Mouse (Mus musculus) kidney, embryonic 15.5 days (tissue): ENCODE measurements around the gene Nmnat1. TPM values are rescaled to one million over a fixed set of nuclear protein-coding genes. Genes with fewer than 3 reads are reported as not detected.
"Not testable (repeated sequence)": the region's sequence is repeated elsewhere in the genome, so short reads cannot be mapped to it uniquely, and the experiment has no call there.

Experiments
- ATAC-seq: fragments of 200-750 bp; cut with Nextera tagmentation; replicated peaks from 2 replicates; pipeline ENCODE4 v1.8.0; 2017; ENCODE audit warnings: moderate TSS enrichment; ENCODE audit not compliant: low FRiP score
- H3K27ac ChIP-seq: fragments of 300-500 bp; sonication (generic); 2 replicates; pipeline ENCODE4 v1.5.1; 2015; ENCODE audit warnings: mild to moderate bottlenecking, inconsistent platforms
- H3K27me3 ChIP-seq: fragments of 300-500 bp; sonication (generic); 2 replicates; pipeline ENCODE4 v1.6.1; 2015; ENCODE audit warnings: inconsistent platforms
- H3K36me3 ChIP-seq: fragments of 300-500 bp; sonication (generic); 2 replicates; pipeline ENCODE4 v1.6.1; 2015; ENCODE audit warnings: inconsistent platforms
- H3K4me1 ChIP-seq: fragments of 300-500 bp; sonication (generic); 2 replicates; pipeline ENCODE4 v1.6.1; 2015; ENCODE audit warnings: inconsistent platforms
- H3K4me2 ChIP-seq: fragments of 300-500 bp; sonication (generic); 2 replicates; pipeline ENCODE4 v1.6.1; 2015; ENCODE audit warnings: moderate library complexity, mild to moderate bottlenecking, inconsistent platforms
- H3K4me3 ChIP-seq: fragments of 300-500 bp; sonication (generic); replicated peaks from 2 replicates; pipeline ENCODE4 v1.5.1; 2015; ENCODE audit warnings: mild to moderate bottlenecking, inconsistent platforms
- H3K9ac ChIP-seq: fragments of 300-500 bp; sonication (generic); 2 replicates; pipeline ENCODE4 v1.6.1; 2015; ENCODE audit warnings: mild to moderate bottlenecking, inconsistent platforms
- H3K9me3 ChIP-seq: fragments of 300-500 bp; sonication (generic); replicated peaks from 2 replicates; pipeline ENCODE4 v1.6.1; 2016; ENCODE audit warnings: inconsistent platforms
- WGBS: fragments of 180-500 bp; shearing (Covaris S2); methylation state at CpG from one replicate; pipeline ENCODE4 v1.1.7; 2015; ENCODE audit warnings: mixed read lengths; 5-methylcytosine and 5-hydroxymethylcytosine counted together
- polyA plus RNA-seq: library from polyadenylated mRNA; unstranded; fragments of >200 nt; fragmentation: Nextera tagmentation; extraction: Ambion mirVana; gene quantifications from 2 replicates; pipeline ENCODE4 v1.2.1, GENCODE M21; 2015

The Nmnat1 gene
- polyA plus RNA-seq, 1 experiment from 2014 or later: 13.7 TPM

DNA sequence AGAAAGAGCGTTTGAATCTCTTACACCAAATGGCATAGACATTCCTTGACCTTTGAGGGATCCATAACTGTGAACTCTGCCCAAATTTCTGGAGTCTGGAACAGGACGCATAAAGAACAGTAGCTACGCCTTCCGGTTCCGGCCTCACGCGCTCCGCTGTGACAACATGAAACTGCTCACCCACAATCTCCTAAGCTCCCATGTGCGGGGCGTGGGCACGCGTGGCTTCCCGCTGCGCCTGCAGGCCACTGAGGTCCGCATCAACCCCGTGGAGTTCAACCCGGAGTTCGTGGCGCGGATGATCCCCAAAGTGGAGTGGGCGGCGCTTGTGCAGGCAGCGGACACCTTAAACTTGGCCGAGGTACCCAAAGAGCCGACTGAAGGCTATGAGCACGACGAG, 27.8 kb downstream of the Nmnat1 start:
- H3K27me3 ChIP-seq: not testable (repeated sequence)
- WGBS: 86% methylated on average over 27 of the region's 27 CpGs

DNA sequence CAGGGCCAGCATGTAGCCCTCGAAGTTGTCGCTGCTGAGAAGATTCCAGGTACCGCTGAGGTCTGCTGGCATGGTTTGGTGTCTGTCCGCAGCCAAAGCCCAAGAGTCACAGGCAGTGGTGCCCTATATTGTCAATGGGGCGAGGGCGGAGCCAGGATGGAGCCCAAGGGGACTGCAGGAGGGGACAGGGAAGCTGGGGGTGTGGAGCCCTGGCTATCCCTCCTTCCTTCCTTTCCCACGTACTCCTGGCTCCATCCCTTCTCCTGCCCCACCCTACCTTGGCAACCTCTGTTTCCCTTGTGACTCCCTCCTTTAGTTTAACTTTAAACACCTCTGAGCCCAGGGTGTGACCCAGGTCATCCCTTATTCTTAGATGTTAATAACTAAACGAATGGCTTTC, 30.1 kb downstream of the Nmnat1 start, which contains the start of gene Rbp7:
Gene Rbp7 (minus strand): TSS at position 100 of the 400 bp plus-strand sequence.
- ATAC-seq: no peak
- H3K27me3 ChIP-seq: no peaks in the 10 kb centered on the region
- H3K9ac ChIP-seq: no peak within 1 kb of the TSS
- H3K4me2 ChIP-seq: no peak within 1 kb of the TSS
- WGBS: 43% methylated on average over 8 of the region's 8 CpGs
- no peaks in the 10 kb centered on the region for H3K9me3 ChIP-seq
- no peaks in the 10 kb centered on the region for H3K36me3 ChIP-seq
- no peak within 1 kb of the TSS for H3K27ac ChIP-seq
- no peak within 1 kb of the TSS for H3K4me3 ChIP-seq
- 0 out of 2 replicates have a peak, but pooled peaks cover 3% of the 10 kb centered on the region for H3K4me1 ChIP-seq

More for the DNA sequence above, 27.8 kb downstream of the Nmnat1 start:
- not testable (repeated sequence) for H3K27ac ChIP-seq, H3K4me2 ChIP-seq, H3K9me3 ChIP-seq, ATAC-seq, H3K9ac ChIP-seq, H3K4me3 ChIP-seq, H3K36me3 ChIP-seq, H3K4me1 ChIP-seq

DNA sequence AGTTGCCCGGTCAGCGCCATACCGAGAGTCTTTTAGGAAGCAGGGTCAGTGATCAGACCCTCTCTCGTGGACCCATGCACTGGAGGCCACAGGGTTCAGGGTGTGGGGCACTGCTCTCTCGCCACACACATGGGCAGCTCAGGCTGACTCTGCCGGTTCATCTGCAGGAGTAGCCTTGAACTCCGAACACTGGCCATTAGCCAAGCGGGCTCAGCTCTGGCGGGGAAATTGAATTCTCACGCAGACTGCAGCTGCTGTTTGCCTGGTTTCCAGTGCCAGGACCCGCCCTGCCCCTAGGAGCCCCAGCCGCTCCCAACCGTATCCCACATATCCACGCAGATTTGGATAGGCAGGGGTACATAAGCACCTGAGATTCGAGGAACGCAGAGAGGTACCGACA, 30.7 kb downstream of the Nmnat1 start:
- H3K27me3 ChIP-seq: no peaks in the 10 kb centered on the region
- no peak for ATAC-seq
- no peak overlapping the region for H3K4me2 ChIP-seq
- H3K27ac ChIP-seq: no peak overlapping the region
- no peaks in the 10 kb centered on the region for H3K9me3 ChIP-seq
- no peaks in the 10 kb centered on the region for H3K36me3 ChIP-seq
- no peak overlapping the region for H3K9ac ChIP-seq
- 83% methylated on average over 17 of the region's 17 CpGs for WGBS
- H3K4me3 ChIP-seq: no peak overlapping the region
- 0 out of 2 replicates have a peak, but pooled peaks cover 3% of the 10 kb centered on the region for H3K4me1 ChIP-seq

DNA sequence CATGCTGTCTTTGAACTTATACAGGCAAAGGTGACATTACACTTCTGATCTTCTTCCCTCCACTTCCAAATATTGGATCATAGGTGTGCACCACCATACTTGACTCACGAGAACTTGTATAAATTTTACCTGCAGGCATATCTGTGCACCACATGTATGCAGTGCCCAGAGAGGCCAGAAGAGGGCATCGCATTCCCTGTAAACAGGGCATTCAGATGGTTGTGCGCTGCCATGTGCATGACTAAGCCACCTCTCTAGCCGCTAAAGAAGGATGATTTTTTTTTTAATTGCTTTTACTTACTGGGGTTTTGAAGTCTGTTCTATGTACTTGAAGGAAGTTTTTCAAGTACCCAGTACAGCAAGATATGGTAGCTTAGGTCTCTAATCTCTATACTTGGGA, 31.3 kb downstream of the Nmnat1 start:
- Histone ChIP-seq H3K4me2 (no peak overlapping the region), H3K9ac (no peak overlapping the region), H3K4me1 (0 out of 2 replicates have a peak, but pooled peaks cover 3% of the 10 kb centered on the region), H3K9me3 (no peaks in the 10 kb centered on the region), H3K36me3 (no peaks in the 10 kb centered on the region), H3K27me3 (no peaks in the 10 kb centered on the region), H3K4me3 (no peak overlapping the region), H3K27ac (no peak overlapping the region)
- 88% methylated on average over 4 of the region's 4 CpGs for WGBS
- ATAC-seq: no peak

DNA sequence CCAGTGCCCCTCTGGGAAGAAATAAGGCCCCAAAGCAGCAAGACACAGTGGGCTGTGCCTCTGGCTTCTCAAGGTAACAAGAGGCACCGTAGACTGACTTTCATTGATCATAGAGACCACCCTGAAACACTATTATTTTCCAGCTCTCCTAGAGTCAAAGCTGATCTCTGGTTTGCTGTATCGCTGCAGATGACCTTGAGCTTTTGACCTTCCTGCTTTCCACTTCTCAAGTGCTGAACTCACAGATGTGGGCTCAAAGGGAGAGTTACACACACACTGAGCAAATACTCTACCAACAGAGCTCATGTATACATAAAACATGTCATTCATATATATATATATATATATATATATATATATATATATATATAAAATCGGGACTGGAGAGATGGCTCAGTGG, 34.4 kb downstream of the Nmnat1 start:
- Histone ChIP-seq H3K27ac (no peak overlapping the region), H3K9ac (no peak overlapping the region), H3K4me3 (no peak overlapping the region), H3K4me1 (peaks cover 7% of the 10 kb centered on the region), H3K9me3 (no peaks in the 10 kb centered on the region), H3K4me2 (no peak overlapping the region), H3K36me3 (no peaks in the 10 kb centered on the region), H3K27me3 (no peaks in the 10 kb centered on the region)
- WGBS: 70% methylated on average over 3 of the region's 3 CpGs
- ATAC-seq: no peak

DNA sequence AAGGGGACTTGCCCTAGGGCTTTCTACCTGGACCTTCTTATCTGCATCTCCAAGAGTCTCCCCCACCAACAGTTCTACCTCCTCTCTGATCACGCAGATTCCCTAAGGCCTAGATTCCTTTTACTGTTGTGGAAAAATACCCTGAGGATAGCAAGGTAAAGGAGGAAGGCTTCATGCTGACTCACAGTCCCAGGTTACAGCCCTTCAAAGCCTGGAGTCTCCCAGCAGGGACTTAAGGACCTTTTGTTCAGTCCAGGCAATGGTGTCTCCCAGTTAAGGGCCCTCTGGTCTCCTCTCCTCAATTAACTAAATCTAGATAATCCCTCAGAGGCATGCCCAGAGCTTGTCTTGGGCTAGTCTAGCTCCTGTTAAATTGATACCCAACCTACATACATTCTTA, 38.7 kb downstream of the Nmnat1 start:
- Histone ChIP-seq H3K9me3 (no peaks in the 10 kb centered on the region), H3K27ac (peak overlapping the region; percentile 97), H3K4me2 (peak overlapping the region; percentile 70), H3K4me1 (peaks cover 26% of the 10 kb centered on the region), H3K27me3 (no peaks in the 10 kb centered on the region), H3K4me3 (peak overlapping the region; percentile 41; the same call in 1 of the 2 replicates), H3K9ac (no peak overlapping the region), H3K36me3 (no peaks in the 10 kb centered on the region)
- ATAC-seq: no peak
- 50% methylated on average over 1 of the region's 1 CpGs for WGBS

DNA sequence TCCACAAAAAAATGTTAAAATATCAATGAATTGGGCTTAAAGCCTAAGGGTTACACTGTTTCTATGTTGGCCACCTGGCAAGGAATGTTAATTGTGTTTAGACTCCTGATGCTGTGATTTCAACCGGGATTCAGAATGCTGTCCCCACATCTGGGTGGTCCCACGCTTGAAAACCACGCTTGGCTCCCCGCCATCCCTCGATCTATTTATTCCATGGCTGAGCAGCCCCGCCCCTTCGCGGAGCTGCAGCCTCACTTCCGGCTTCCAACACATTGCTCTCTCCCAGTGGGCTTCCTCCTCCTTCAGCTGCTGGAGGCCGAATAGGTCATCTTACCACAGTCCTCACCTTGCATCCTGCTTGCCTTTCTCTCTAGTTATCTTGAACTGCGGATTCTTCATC, 39.1 kb downstream of the Nmnat1 start:
- WGBS: 4% methylated on average over 11 of the region's 11 CpGs
- H3K9ac ChIP-seq: 0 out of 2 replicates have a peak overlapping the region, but pooled peaks have one; percentile 27

DNA sequence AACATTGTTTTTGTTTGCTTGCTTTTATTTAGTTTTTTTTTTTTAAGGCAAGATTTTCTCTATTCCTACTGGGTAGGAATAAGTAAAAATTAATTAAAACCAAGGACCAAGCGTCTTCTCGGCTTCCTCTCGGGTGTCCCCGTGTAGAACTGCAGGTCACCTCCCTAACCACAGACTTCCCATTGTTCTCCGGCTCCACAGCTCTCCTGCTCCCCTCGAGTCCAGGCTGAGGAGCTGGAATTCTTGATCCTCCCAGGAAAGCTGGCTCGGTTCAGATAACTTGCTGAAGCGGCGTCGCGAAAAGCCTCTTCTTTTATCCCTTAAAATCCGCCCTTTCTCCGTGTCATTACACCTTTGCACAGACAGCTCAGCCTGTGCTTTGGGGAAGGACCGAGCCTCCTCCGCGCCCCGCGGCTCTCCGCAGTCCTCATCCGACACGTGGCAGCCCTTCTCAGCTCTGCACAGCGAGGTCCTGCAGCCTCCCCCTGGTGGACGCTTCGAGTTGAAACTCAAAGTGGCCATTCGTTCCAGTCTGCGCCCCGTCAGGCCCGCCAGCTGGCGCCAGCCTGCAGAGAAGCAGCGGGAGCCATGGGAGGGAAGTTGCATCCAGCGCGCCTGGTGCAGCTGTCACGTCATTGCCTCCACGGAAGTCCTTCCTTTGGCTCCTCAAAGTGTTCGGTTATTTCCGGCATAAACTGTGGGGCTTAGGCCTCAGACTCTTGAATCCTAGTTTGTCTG, 39.9 kb downstream of the Nmnat1 start:
- Histone ChIP-seq H3K9ac (peak overlapping the region; percentile 47), H3K27me3 (no peaks in the 10 kb centered on the region), H3K36me3 (no peaks in the 10 kb centered on the region), H3K4me2 (peak overlapping the region; percentile 70), H3K4me3 (peak overlapping the region; percentile 41), H3K27ac (peak overlapping the region; percentile 97), H3K9me3 (no peaks in the 10 kb centered on the region), H3K4me1 (peaks cover 33% of the 10 kb centered on the region)
- peak; percentile 97 for ATAC-seq
- whole genome bisulfite sequencing: under 1% methylated on average over 36 of the region's 36 CpGs

More for the DNA sequence above, 39.1 kb downstream of the Nmnat1 start:
- H3K9me3 ChIP-seq: no peaks in the 10 kb centered on the region
- peak overlapping the region; percentile 97 for H3K27ac ChIP-seq
- H3K4me3 ChIP-seq: peak overlapping the region; percentile 41
- H3K27me3 ChIP-seq: no peaks in the 10 kb centered on the region
- ATAC-seq: peak; percentile 65
- peak overlapping the region; percentile 70 for H3K4me2 ChIP-seq
- H3K36me3 ChIP-seq: no peaks in the 10 kb centered on the region
- peaks cover 26% of the 10 kb centered on the region for H3K4me1 ChIP-seq

DNA sequence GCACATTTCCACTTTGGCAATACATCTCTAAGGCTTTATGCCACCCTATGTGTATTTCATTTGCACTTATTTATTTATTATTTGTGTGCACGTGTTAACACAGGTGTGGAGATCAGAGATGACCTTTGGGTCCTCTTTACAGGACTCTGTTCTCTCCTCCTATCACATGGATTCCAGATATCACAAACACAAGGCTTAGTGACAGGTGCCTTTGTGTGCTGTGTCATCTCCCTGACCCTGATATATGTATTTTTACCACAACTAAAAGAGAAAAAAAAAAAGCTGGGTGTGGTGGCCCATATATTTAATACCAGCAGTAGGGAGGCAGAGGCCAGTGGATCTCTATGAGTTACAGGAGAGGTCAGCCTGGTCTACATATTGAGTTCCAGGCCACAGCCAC, 40.5 kb downstream of the Nmnat1 start:
- no peaks in the 10 kb centered on the region for H3K36me3 ChIP-seq
- peak overlapping the region; percentile 47; the same call in 1 of the 2 replicates for H3K9ac ChIP-seq
- no peak overlapping the region for H3K4me3 ChIP-seq
- no peaks in the 10 kb centered on the region for H3K9me3 ChIP-seq
- H3K4me2 ChIP-seq: peak overlapping the region; percentile 70
- no peaks in the 10 kb centered on the region for H3K27me3 ChIP-seq
- 65% methylated on average over 1 of the region's 1 CpGs for WGBS
- peaks cover 37% of the 10 kb centered on the region for H3K4me1 ChIP-seq
- peak overlapping the region; percentile 97; the same call in 1 of the 2 replicates for H3K27ac ChIP-seq
- ATAC-seq: no peak

DNA sequence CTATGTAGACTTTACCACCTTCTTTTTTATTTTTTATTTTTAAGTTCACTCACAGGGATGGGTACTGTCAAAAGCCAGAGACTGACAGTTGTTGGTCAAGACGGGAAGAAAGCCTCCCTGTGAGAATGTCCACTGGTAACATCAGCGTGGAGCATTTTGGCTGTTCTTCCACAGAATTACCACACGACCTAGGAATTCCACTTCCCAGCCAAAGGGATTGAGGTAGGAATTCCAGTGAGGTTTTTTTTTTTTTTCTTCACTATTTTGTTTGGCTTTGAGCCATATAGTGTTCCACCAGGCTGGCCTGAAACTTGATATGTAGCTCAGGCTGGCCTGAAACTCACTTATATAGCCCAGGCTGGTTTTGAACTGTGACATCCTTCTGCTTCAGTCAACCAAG, 42.6 kb downstream of the Nmnat1 start:
- no peaks in the 10 kb centered on the region for H3K9me3 ChIP-seq
- H3K4me2 ChIP-seq: no peak overlapping the region
- WGBS: 46% methylated on average over 3 of the region's 3 CpGs
- no peak for ATAC-seq
- no peak overlapping the region for H3K4me3 ChIP-seq
- no peaks in the 10 kb centered on the region for H3K36me3 ChIP-seq
- peaks cover 37% of the 10 kb centered on the region for H3K4me1 ChIP-seq
- H3K27ac ChIP-seq: no peak overlapping the region
- no peaks in the 10 kb centered on the region for H3K27me3 ChIP-seq
- H3K9ac ChIP-seq: no peak overlapping the region

DNA sequence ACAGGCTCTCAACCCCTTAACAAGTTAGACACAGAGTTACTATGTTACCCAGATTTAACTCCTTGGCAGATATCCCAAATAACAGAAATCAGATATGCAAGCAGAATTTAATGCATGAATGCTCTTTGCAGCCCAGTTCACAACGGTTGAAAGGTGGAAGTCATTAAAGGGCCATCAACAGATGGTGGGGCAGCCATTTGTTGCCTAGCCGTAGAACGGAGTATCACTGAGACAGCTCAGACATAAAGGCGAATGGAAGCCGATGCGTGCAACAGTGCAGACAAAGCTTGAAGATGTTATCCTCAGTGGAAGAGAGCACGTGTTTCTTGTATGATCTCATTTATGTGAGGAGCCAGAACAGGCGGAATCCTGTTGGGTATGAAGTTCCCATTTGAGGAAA, 44.4 kb downstream of the Nmnat1 start:
- H3K27me3 ChIP-seq: no peaks in the 10 kb centered on the region
- H3K9ac ChIP-seq: no peak overlapping the region
- H3K4me2 ChIP-seq: no peak overlapping the region
- H3K4me3 ChIP-seq: no peak overlapping the region
- H3K9me3 ChIP-seq: no peaks in the 10 kb centered on the region
- H3K4me1 ChIP-seq: peaks cover 29% of the 10 kb centered on the region
- H3K36me3 ChIP-seq: no peaks in the 10 kb centered on the region
- 29% methylated on average over 8 of the region's 8 CpGs for WGBS
- ATAC-seq: no peak
- H3K27ac ChIP-seq: 0 out of 2 replicates have a peak overlapping the region, but pooled peaks have one; percentile 18

DNA sequence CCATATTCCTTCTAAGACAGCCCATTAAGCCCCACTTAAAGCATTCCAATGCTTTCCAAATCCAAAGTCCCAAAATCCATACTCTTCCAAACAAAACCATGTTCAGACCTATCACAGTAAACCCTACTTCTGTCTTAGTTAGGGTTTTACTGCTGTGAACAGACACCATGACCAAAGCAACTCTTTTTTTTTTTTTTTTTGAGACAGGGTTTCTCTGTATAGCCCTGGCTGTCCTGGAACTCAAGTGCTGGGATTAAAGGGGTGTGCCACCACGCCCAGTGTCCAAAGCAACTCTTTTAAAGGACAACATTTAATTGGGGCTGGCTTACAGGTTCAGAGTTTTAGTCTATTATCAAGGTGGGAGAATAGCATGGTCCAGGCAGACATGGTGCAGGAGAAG, 53.1 kb downstream of the Nmnat1 start:
- not testable (repeated sequence) for H3K9ac ChIP-seq, ATAC-seq, H3K9me3 ChIP-seq, H3K4me3 ChIP-seq, H3K4me2 ChIP-seq, H3K36me3 ChIP-seq, H3K27ac ChIP-seq, H3K4me1 ChIP-seq, H3K27me3 ChIP-seq
- WGBS: 80% methylated on average over 1 of the region's 1 CpGs
